Mouse (Mus musculus) kidney, postnatal 0 days (tissue): ENCODE data around the gene Osgin1. TPM values are rescaled to one million over a fixed set of nuclear protein-coding genes. Genes with fewer than 3 reads are reported as not detected.

Experiments used
- ATAC-seq: fragments of 200-750 bp; cut with Nextera tagmentation; replicated peaks from 2 replicates; pipeline ENCODE4 v1.8.0; 2017; ENCODE audit warnings: low read depth, moderate number of reproducible peaks, moderate TSS enrichment, moderate library complexity; ENCODE audit not compliant: low FRiP score
- DNase-seq: peaks from one replicate; pipeline ENCODE4 v3.0.0-alpha.2; 2016; ENCODE audit warnings: low spot score
- H3K27ac ChIP-seq: fragments of 300-500 bp; sonication (generic); 2 replicates; pipeline ENCODE4 v1.5.1; 2014; ENCODE audit warnings: mild to moderate bottlenecking
- H3K27me3 ChIP-seq: fragments of 300-500 bp; sonication (generic); 2 replicates; pipeline ENCODE4 v1.6.1; 2014; ENCODE audit warnings: low read length, mixed read lengths; ENCODE audit not compliant: insufficient read depth
- H3K36me3 ChIP-seq: fragments of 300-500 bp; sonication (generic); 2 replicates; pipeline ENCODE4 v1.6.1; 2014; ENCODE audit warnings: low read length, mixed read lengths; ENCODE audit not compliant: insufficient read depth
- H3K4me1 ChIP-seq: fragments of 300-500 bp; sonication (generic); replicated peaks from 2 replicates; pipeline ENCODE4 v1.6.1; 2014; ENCODE audit warnings: antibody characterized with exemption, low read length, mixed read lengths; ENCODE audit not compliant: insufficient read depth
- H3K4me2 ChIP-seq: fragments of 300-500 bp; sonication (generic); 2 replicates; pipeline ENCODE4 v1.6.1; 2014; ENCODE audit warnings: mild to moderate bottlenecking, low read length, moderate library complexity, mixed read lengths
- H3K4me3 ChIP-seq: fragments of 300-500 bp; sonication (generic); replicated peaks from 2 replicates; pipeline ENCODE4 v1.5.1; 2014; ENCODE audit warnings: low read depth, low read length
- H3K9ac ChIP-seq: fragments of 300-500 bp; sonication (generic); 2 replicates; pipeline ENCODE4 v1.6.1; 2014; ENCODE audit warnings: low read depth, low read length
- H3K9me3 ChIP-seq: fragments of 300-500 bp; sonication (generic); replicated peaks from 2 replicates; pipeline ENCODE4 v1.6.1; 2016; ENCODE audit warnings: low read length, inconsistent platforms, mixed read lengths
- CTCF ChIP-seq: IDR thresholded peaks from 2 replicates; pipeline ENCODE4 v1.5.1; 2016; ENCODE audit warnings: antibody characterized with exemption, low read depth, mild to moderate bottlenecking, moderate library complexity
- WGBS: fragments of 180-500 bp; shearing (Covaris S2); extraction: QIAGEN DNeasy Blood & Tissue Kit; methylation state at CpG from one replicate; pipeline ENCODE4 v1.1.7; 2014; 5-methylcytosine and 5-hydroxymethylcytosine counted together
- polyA plus RNA-seq: library from polyadenylated mRNA; unstranded; fragments of >200 nt; fragmentation: Nextera tagmentation; extraction: Ambion mirVana; gene quantifications from 2 replicates; pipeline ENCODE4 v1.2.1, GENCODE M21; 2015

The Osgin1 gene
- polyA plus RNA-seq, 1 experiment from 2014 or later: 4.1 TPM

DNA sequence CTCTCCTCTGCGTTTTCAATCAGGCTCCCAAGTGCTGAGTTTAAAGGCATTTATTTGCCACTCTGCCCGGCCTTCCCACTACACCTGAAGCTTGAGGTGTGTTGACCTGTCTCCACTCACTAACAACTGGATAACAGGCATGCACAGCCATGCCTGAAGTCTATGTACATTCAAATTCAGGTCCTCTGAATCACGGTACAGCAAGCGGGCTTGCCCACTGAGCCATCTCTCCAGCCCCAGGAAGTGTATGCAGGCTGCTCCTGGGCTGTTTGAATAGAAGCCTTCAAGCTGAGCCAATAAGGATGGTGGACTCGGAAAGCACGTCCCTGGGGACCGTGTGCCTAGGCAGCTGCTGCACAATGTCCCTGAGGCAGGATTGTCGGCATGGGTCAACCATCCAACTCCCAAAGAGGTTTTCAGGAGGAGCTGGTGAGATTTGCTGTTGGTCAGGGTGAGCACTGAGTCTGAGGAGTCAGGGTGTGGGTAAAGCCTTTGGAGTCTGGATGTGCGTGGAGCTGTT is 12.3 kb upstream of the Osgin1 start:
- ATAC-seq: no peak
- Histone ChIP-seq H3K4me2 (no peak overlapping the region), H3K9ac (no peak overlapping the region), H3K4me3 (no peak overlapping the region), H3K4me1 (peaks cover 15% of the 10 kb centered on the region; the same call in 1 of the 2 replicates), H3K27me3 (no peaks in the 10 kb centered on the region), H3K27ac (no peak overlapping the region), H3K36me3 (no peaks in the 10 kb centered on the region), H3K9me3 (no peaks in the 10 kb centered on the region)
- 57% methylated on average over 9 of the region's 9 CpGs for WGBS
- DNase-seq: no peak
- TF ChIP-seq CTCF: no peak

DNA sequence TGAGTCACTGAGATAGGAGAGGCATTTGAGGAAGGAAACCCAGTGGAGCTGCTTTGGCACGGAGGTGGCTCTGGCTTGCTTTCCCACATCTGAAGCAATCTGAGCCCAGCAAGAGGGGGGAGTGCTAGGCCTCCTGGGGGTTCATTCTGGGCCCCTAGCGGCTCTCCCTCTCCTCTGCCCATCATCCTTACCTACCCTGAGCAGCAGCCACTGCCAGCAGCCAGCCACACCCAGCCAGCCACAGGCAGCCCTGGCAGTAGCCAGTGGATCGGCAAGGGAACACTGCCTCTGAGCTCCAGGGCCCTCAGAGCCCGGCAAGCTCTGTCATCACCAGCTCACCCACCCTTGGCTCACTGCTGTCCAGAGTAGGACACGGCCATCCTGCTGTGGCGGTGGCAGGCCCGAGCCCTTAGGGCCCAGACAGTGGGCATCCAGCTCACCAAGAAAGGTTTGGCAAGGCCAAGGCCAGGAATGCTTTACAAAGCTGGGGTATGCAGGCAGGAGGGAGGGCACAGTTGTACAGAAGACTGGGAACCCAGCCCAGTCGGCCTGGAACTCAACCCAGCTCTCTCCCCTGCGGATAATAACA is 11.7 kb upstream of the Osgin1 start:
- ATAC-seq: no peak
- peaks cover 15% of the 10 kb centered on the region; the same call in 1 of the 2 replicates for H3K4me1 ChIP-seq
- no peak for DNase-seq
- no peak overlapping the region for H3K4me2 ChIP-seq
- 56% methylated on average over 9 of the region's 9 CpGs for WGBS
- peak overlapping the region; percentile 18; the same call in 1 of the 2 replicates for H3K9ac ChIP-seq
- no peaks in the 10 kb centered on the region for H3K27me3 ChIP-seq
- H3K4me3 ChIP-seq: no peak overlapping the region
- no peaks in the 10 kb centered on the region for H3K9me3 ChIP-seq
- TF ChIP-seq CTCF: no peak
- H3K36me3 ChIP-seq: no peaks in the 10 kb centered on the region
- no peak overlapping the region for H3K27ac ChIP-seq

DNA sequence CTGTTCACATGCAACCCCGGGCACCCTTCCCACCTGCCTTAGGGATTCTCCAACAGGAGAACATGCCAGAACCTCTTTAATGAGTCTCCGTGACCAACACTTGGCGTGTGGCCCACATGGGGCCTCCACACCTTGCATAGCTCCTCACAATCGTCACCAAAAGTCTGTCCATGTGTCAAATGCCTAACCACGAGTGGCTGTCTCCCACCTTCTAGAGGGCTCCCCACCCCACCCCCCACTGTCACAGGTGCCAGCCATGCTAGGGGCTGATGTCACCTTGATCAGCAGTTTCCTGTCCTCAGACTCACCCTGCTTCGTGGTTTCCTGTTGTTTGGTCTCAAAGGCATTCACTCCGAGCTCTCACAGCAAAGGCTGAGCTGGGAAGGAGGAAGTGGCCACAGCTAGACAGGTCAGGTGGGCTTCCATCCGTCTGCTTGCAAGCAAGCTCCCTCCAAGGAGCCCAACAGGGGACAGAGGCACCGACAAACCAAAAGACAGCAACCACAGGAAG is 10.2 kb upstream of the Osgin1 start:
- ATAC-seq (0 out of 2 replicates have a peak, but pooled peaks have one; percentile 29), DNase-seq (peak; percentile 65)
- no peaks in the 10 kb centered on the region for H3K27me3 ChIP-seq
- no peaks in the 10 kb centered on the region for H3K36me3 ChIP-seq
- peak overlapping the region; percentile 77 for H3K27ac ChIP-seq
- H3K9ac ChIP-seq: no peak overlapping the region
- H3K4me1 ChIP-seq: peaks cover 16% of the 10 kb centered on the region
- no peak overlapping the region for H3K4me3 ChIP-seq
- WGBS: 36% methylated on average over 9 of the region's 9 CpGs
- no peaks in the 10 kb centered on the region for H3K9me3 ChIP-seq
- peak overlapping the region; percentile 4; the same call in 1 of the 2 replicates for H3K4me2 ChIP-seq
- TF ChIP-seq CTCF: no peak

DNA sequence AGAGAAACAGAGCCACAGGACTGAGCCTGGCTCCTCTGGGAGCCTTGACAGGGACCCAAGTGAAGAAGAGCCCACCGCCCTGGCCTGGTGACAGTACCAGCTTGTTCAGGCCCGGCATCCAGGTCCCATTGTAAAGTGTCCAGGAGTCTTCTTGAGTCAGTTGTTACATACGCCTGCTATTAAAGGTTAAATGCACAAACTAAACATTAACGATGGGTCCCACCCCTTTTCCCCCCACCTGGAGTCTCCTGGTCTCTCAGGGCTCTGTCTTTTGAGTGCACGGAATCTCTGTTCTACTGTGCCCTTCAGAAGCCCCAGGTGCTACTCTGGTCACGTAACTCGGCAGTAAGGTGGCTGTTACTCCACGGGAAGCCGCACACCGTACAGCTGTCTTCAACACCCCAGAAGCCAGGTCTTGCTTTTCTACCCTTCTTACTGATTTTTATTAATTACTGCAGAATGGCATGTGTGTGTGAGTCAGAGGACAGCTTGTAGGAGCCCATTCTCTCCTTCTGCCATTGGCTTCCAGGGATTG is 9.7 kb upstream of the Osgin1 start:
- ATAC-seq: no peak
- H3K9ac ChIP-seq: no peak overlapping the region
- H3K27me3 ChIP-seq: no peaks in the 10 kb centered on the region
- TF ChIP-seq CTCF: no peak
- peak overlapping the region; percentile 77 for H3K27ac ChIP-seq
- no peaks in the 10 kb centered on the region for H3K36me3 ChIP-seq
- no peak overlapping the region for H3K4me3 ChIP-seq
- no peak for DNase-seq
- 67% methylated on average over 10 of the region's 10 CpGs for WGBS
- peaks cover 21% of the 10 kb centered on the region for H3K4me1 ChIP-seq
- no peaks in the 10 kb centered on the region for H3K9me3 ChIP-seq
- H3K4me2 ChIP-seq: peak overlapping the region; percentile 4; the same call in 1 of the 2 replicates

DNA sequence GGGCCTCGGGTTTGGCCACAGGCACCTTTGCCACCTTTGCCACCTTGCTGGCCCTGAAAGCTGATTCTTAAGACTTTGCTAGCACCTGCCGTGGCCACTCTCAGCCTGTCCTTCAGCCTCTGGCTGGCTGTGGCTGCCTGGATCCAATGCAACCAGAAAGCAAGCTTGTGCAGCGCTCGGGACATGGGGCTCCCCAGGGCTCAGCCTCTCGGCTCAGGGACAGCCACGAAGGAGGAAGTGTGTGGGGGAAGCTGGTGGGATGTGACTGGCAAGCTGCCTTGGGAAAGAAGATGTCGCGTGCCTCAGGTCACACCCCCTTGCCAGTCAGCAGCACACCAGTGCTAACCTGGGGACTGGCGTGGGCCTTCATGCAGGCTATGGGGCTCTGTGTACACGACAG is 9.2 kb upstream of the Osgin1 start:
- ATAC-seq: no peak
- H3K9ac ChIP-seq: no peak overlapping the region
- no peak overlapping the region for H3K4me3 ChIP-seq
- no peak for DNase-seq
- H3K4me1 ChIP-seq: peaks cover 26% of the 10 kb centered on the region
- H3K9me3 ChIP-seq: no peaks in the 10 kb centered on the region
- TF ChIP-seq CTCF: no peak
- H3K27ac ChIP-seq: peak overlapping the region; percentile 66; the same call in 1 of the 2 replicates
- H3K27me3 ChIP-seq: no peaks in the 10 kb centered on the region
- no peak overlapping the region for H3K4me2 ChIP-seq
- 55% methylated on average over 10 of the region's 10 CpGs for WGBS
- H3K36me3 ChIP-seq: no peaks in the 10 kb centered on the region

DNA sequence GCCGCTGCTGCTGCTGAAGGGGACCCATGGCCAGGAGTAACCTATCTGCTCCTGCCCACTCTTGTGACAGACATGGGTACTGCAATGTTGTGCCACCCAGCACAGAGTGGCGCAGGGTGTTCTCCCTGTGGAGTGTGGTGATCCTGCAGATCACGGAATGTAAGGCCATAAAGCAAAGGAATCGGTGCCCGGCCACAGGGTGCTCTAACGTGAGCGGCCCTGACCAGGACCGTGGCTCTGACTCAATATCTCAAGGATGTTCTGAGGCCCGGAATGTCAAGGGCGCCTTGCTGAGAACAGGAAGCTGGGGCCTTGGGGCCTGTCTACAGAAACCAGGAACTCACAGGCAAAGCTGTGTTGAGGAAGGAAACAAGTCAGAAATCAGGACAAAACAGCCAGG is 8.4 kb upstream of the Osgin1 start:
- no peak overlapping the region for H3K4me3 ChIP-seq
- peaks cover 32% of the 10 kb centered on the region for H3K4me1 ChIP-seq
- TF ChIP-seq CTCF: no peak
- H3K9ac ChIP-seq: no peak overlapping the region
- H3K9me3 ChIP-seq: no peaks in the 10 kb centered on the region
- H3K36me3 ChIP-seq: no peaks in the 10 kb centered on the region
- no peak overlapping the region for H3K4me2 ChIP-seq
- H3K27ac ChIP-seq: peak overlapping the region; percentile 66
- DNase-seq: peak; percentile 51
- 65% methylated on average over 10 of the region's 10 CpGs for WGBS
- no peak; the same call in 1 of the 2 replicates for ATAC-seq
- H3K27me3 ChIP-seq: no peaks in the 10 kb centered on the region
